Mouse (Mus musculus) liver, embryonic 12.5 days (tissue): ENCODE measurements around the gene Pcbp4. TPM values are rescaled to one million over a fixed set of nuclear protein-coding genes. Genes with fewer than 3 reads are reported as not detected.
A peak's percentile ranks its signal among the peaks of the same experiment; 100 is the strongest.

ENCODE experiments used
- ATAC-seq: fragments of 200-750 bp; cut with Nextera tagmentation; 2 replicates; pipeline ENCODE4 v1.8.0; 2017; ENCODE audit warnings: moderate number of reproducible peaks, mild to moderate bottlenecking, moderate library complexity
- H3K27ac ChIP-seq: fragments of 300-500 bp; sonication (generic); 2 replicates; pipeline ENCODE4 v1.5.1; 2016; ENCODE audit warnings: mild to moderate bottlenecking
- H3K27me3 ChIP-seq: fragments of 300-500 bp; sonication (generic); replicated peaks from 2 replicates; pipeline ENCODE4 v1.6.1; 2016; ENCODE audit warnings: mild to moderate bottlenecking, moderate library complexity
- H3K36me3 ChIP-seq: fragments of 300-500 bp; sonication (generic); 2 replicates; pipeline ENCODE4 v1.6.1; 2016; ENCODE audit warnings: mild to moderate bottlenecking, moderate library complexity
- H3K4me1 ChIP-seq: fragments of 300-500 bp; sonication (generic); 2 replicates; pipeline ENCODE4 v1.6.1; 2016
- H3K4me2 ChIP-seq: fragments of 300-500 bp; sonication (generic); 2 replicates; pipeline ENCODE4 v1.6.1; 2016; ENCODE audit warnings: mild to moderate bottlenecking, moderate library complexity
- H3K4me3 ChIP-seq: fragments of 300-500 bp; sonication (generic); 2 replicates; pipeline ENCODE4 v1.5.1; 2016; ENCODE audit warnings: mild to moderate bottlenecking, moderate library complexity
- H3K9ac ChIP-seq: fragments of 300-500 bp; sonication (generic); 2 replicates; pipeline ENCODE4 v1.6.1; 2016; ENCODE audit warnings: mild to moderate bottlenecking, moderate library complexity
- H3K9me3 ChIP-seq: fragments of 300-500 bp; sonication (generic); replicated peaks from 2 replicates; pipeline ENCODE4 v1.6.1; 2016; ENCODE audit warnings: mild to moderate bottlenecking, moderate library complexity
- WGBS: fragments of 180-500 bp; shearing (Covaris S2); methylation state at CpG from one replicate; pipeline ENCODE4 v1.1.7; 2016; ENCODE audit not compliant: insufficient replicate concordance; 5-methylcytosine and 5-hydroxymethylcytosine counted together
- polyA plus RNA-seq: library from polyadenylated mRNA; unstranded; fragments of >200 nt; fragmentation: Nextera tagmentation; extraction: Ambion mirVana; gene quantifications from 2 replicates; pipeline ENCODE4 v1.2.1, GENCODE M21; 2016

Pcbp4 gene
- polyA plus RNA-seq, 1 experiment from 2014 or later: 27.3 TPM

DNA sequence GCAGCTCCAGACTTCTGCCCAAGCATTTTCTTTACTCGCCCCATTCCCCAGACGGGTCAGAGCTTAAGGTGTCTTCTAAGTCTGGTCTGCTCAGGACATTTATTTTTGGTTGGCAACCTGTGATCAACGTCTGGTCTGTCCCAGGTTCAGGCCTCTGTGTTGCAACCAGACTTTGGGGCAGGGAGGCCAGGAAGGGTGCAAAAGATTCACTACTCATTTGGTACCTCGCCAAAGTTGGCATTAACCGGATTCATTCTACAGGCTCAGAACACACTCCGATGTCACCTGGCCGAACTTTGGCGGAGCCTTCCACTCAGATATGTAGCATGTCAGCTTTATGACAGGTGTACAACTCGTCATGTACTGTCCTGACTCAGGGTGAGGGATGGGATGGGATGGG, 5.1 kb upstream of the Pcbp4 start:
- peaks cover 78% of the 10 kb centered on the region for H3K4me1 ChIP-seq
- H3K4me2 ChIP-seq: peak overlapping the region; percentile 84
- H3K27me3 ChIP-seq: peaks cover 21% of the 10 kb centered on the region
- H3K4me3 ChIP-seq: peak overlapping the region; percentile 58
- WGBS: 31% methylated on average over 9 of the region's 9 CpGs
- no peaks in the 10 kb centered on the region for H3K9me3 ChIP-seq
- 0 out of 2 replicates have a peak, but pooled peaks cover 2% of the 10 kb centered on the region for H3K36me3 ChIP-seq
- H3K9ac ChIP-seq: peak overlapping the region; percentile 64; the same call in 1 of the 2 replicates
- peak overlapping the region; percentile 34; the same call in 1 of the 2 replicates for H3K27ac ChIP-seq
- peak; percentile 7; the same call in 1 of the 2 replicates for ATAC-seq

DNA sequence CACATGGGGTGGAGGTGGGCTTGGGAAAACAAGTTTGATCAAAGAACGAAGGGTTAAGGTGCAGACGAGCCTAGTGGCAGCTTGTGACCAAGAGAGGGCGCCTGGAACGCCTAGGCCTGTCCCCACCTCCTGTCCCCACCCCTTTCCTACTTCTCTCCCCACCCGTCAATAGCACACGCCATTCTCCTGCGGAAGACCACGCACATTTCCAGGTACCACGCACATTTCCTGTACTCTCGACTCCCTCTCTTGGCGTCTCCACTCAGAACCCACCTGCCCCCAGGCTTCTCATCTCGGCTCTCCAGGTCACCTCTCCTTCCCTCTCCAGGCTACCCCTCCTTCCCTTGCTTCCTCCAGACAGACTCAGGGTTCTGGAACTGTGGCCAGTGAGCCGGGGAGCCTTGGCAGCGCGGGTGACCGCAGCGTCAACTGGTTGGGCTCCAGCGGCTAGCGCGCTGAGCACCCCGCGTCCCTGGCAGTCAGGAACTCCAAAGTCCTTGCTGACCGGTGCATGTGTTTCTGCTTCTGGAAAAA, 4.5 kb upstream of the Pcbp4 start:
- peaks cover 84% of the 10 kb centered on the region for H3K4me1 ChIP-seq
- peak overlapping the region; percentile 84 for H3K4me2 ChIP-seq
- H3K9ac ChIP-seq: peak overlapping the region; percentile 37
- peaks cover 26% of the 10 kb centered on the region for H3K27me3 ChIP-seq
- peak; percentile 46; the same call in 1 of the 2 replicates for ATAC-seq
- H3K27ac ChIP-seq: peak overlapping the region; percentile 21; the same call in 1 of the 2 replicates
- peak overlapping the region; percentile 41 for H3K4me3 ChIP-seq
- H3K36me3 ChIP-seq: 0 out of 2 replicates have a peak, but pooled peaks cover 2% of the 10 kb centered on the region
- WGBS: 1% methylated on average over 23 of the region's 23 CpGs
- H3K9me3 ChIP-seq: no peaks in the 10 kb centered on the region

DNA sequence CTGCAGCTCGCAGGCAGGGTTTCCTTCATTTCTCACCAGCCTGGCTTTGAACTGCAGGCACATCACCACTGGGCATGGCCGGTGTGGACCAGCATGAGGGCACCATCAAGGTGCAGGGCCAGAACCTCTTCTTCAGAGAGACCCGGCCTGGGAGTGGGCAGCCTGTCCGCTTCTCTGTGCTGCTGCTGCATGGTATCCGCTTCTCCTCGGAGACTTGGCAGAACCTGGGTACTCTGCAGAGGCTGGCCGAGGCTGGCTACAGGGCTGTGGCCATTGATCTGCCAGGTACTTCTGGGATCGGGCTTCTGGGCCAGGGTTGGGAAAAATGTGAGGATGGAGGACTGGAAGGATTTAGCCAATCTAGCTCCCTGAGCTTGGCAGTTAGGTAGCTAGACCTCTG, 3.1 kb upstream of the Pcbp4 start:
- ATAC-seq: no peak
- Histone ChIP-seq H3K4me1 (peaks cover 95% of the 10 kb centered on the region), H3K9me3 (no peaks in the 10 kb centered on the region), H3K27me3 (peaks cover 40% of the 10 kb centered on the region), H3K4me3 (no peak overlapping the region), H3K27ac (no peak overlapping the region), H3K4me2 (peak overlapping the region; percentile 17), H3K9ac (no peak overlapping the region), H3K36me3 (0 out of 2 replicates have a peak, but pooled peaks cover 2% of the 10 kb centered on the region)
- WGBS: 74% methylated on average over 8 of the region's 8 CpGs

DNA sequence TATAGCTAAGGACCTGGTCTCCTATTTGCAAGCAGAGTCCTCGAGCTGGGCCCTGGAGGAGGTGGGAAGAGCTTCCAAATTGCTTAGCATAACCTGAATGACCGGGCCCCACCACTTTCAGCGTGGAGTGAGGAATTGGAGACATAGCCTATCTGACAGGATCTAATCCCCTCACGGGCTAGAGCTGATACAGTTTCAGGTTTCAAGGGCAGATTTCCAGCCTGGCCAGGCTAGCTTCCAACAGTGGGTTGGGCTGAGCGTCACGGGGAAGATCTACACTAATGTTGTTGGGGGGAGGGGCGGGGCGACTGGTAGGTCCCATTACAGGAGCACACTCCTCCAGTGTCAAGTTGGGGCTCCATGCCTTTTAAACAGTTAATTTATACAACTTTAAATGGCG, 2.4 kb upstream of the Pcbp4 start:
- Histone ChIP-seq H3K4me3 (no peak overlapping the region), H3K4me1 (peaks cover 95% of the 10 kb centered on the region), H3K9me3 (no peaks in the 10 kb centered on the region), H3K27ac (no peak overlapping the region), H3K27me3 (peaks cover 44% of the 10 kb centered on the region), H3K4me2 (peak overlapping the region; percentile 17), H3K36me3 (0 out of 2 replicates have a peak, but pooled peaks cover 2% of the 10 kb centered on the region), H3K9ac (no peak overlapping the region)
- ATAC-seq: no peak
- WGBS: 40% methylated on average over 9 of the region's 9 CpGs

DNA sequence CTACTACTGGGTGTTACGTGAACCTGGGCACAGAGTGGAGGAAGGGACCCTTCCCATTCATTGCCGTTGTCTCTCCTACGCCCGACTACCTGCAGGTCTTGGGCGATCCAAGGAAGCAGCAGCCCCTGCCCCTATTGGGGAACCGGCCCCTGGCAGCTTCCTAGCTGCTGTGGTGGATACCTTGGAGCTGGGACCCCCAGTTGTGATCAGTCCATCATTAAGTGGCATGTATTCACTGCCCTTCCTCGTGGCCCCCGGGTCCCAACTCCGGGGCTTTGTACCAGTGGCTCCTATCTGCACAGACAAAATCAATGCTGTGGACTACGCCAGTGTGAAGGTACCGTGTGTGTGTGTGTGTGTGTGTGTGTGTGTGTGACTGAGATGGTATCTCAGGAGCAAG, 1.8 kb upstream of the Pcbp4 start:
- Histone ChIP-seq H3K4me2 (peak overlapping the region; percentile 11; the same call in 1 of the 2 replicates), H3K27me3 (peaks cover 44% of the 10 kb centered on the region), H3K9ac (no peak overlapping the region), H3K4me1 (peaks cover 95% of the 10 kb centered on the region), H3K36me3 (0 out of 2 replicates have a peak, but pooled peaks cover 2% of the 10 kb centered on the region), H3K27ac (no peak overlapping the region), H3K9me3 (no peaks in the 10 kb centered on the region), H3K4me3 (no peak overlapping the region)
- no peak for ATAC-seq
- WGBS: 63% methylated on average over 11 of the region's 11 CpGs

DNA sequence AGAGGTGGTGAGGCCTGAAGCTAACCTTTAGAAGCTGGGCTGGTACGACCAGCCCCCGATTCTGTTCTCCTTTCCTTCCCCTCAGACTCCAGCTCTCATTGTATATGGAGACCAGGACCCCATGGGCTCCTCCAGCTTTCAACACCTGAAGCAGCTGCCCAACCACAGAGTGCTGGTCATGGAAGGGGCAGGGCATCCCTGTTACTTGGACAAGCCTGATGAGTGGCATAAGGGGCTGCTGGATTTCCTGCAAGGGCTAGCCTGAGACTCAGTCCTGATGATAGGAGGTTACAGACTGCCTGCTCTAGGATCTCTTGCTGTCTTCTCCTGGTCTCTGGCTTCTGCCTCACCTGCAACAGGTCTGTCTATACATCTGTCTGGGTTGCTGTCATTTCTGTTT, 1.2 kb upstream of the Pcbp4 start:
- peaks cover 95% of the 10 kb centered on the region for H3K4me1 ChIP-seq
- no peak overlapping the region for H3K9ac ChIP-seq
- ATAC-seq: no peak
- 0 out of 2 replicates have a peak, but pooled peaks cover 2% of the 10 kb centered on the region for H3K36me3 ChIP-seq
- peaks cover 44% of the 10 kb centered on the region for H3K27me3 ChIP-seq
- H3K9me3 ChIP-seq: no peaks in the 10 kb centered on the region
- 0 out of 2 replicates have a peak overlapping the region, but pooled peaks have one; percentile 94 for H3K4me2 ChIP-seq
- WGBS: 53% methylated on average over 2 of the region's 2 CpGs
- H3K4me3 ChIP-seq: no peak overlapping the region
- no peak overlapping the region for H3K27ac ChIP-seq

DNA sequence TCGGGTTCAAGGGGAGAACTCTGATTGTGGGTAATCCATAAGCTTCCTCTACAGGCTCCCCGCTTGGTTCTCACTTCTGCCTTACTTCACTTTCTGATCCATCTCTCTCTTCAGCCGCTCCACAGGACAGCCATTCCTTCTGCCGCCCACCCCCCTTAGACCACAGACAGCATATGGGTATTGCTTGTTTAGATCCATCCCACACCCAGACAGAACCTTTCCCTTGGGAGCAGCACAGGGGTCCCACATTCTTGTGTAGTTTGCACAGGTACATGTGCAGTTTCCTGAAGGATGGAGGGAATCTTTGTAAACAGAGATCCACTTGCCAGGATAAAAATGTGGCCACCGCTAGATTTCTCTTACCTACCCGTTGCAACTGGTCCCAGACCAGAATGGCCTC, 740 bp upstream of the Pcbp4 start:
- H3K9ac ChIP-seq: no peak overlapping the region
- H3K4me2 ChIP-seq: peak overlapping the region; percentile 94
- H3K9me3 ChIP-seq: no peaks in the 10 kb centered on the region
- H3K27me3 ChIP-seq: peaks cover 44% of the 10 kb centered on the region
- 0 out of 2 replicates have a peak overlapping the region, but pooled peaks have one; percentile 0 for H3K4me3 ChIP-seq
- no peak overlapping the region for H3K27ac ChIP-seq
- WGBS: 44% methylated on average over 6 of the region's 6 CpGs
- peaks cover 94% of the 10 kb centered on the region for H3K4me1 ChIP-seq
- no peak for ATAC-seq
- 0 out of 2 replicates have a peak, but pooled peaks cover 2% of the 10 kb centered on the region for H3K36me3 ChIP-seq

DNA sequence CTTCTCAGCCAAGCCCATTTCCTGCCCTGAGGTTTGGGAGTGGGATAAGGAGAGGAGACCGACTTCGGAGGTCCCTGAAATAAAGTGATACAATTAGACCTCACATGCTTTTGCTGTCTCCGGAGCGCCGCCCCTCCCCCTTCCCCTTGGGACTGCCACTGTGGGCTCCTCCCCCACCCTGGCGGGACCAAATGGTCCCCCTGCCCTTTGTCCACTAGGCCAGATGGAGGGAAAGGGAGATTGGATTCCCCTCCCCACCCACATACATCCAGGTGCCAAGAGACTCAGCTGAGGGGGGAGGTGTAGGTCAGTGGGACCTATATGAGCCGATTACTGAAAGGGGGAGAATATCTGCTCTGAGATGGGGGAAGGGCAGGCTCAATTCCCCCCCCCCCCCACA, 270 bp upstream of the Pcbp4 start:
- Histone ChIP-seq H3K27ac (peak overlapping the region; percentile 78), H3K4me2 (peak overlapping the region; percentile 94), H3K4me3 (peak overlapping the region; percentile 63), H3K9me3 (no peaks in the 10 kb centered on the region), H3K27me3 (peaks cover 44% of the 10 kb centered on the region), H3K4me1 (peaks cover 92% of the 10 kb centered on the region), H3K9ac (peak overlapping the region; percentile 75), H3K36me3 (0 out of 2 replicates have a peak, but pooled peaks cover 2% of the 10 kb centered on the region)
- ATAC-seq: no peak
- 10% methylated on average over 7 of the region's 7 CpGs for WGBS

DNA sequence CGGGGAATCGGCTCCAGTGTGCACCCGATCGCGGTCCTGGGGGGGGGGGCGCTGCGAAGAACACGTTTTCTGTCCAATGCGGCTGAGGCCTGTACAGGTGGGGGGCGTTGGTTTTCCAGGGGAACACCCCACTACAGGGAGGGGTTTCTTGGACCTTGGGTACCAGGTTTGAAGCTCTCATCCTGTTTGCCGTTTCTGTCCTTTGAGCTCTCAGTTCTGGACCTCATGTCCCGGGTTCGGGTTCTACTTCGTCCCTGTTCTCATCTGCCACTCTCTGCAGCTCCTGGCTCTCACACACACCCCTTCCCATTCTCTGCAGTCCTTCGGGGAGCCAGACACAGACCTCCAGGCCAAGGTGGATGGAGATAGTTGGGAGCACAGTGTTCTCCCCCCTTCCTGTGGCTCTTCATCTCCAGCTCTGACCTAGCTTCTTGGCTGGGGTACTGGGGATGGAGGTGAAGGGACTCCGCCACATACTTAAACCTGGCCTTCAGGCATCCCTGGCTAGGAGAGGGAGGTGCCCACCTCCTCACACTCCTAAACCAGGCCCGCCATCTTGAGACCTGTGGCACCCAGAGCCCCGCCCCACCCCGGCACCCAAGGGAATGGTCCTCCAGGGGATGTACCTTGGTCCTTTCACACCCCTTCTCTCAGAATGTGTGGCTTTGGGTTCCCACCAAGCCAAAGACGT, 1.1 kb downstream of the Pcbp4 start:
- H3K27me3 ChIP-seq: peaks cover 44% of the 10 kb centered on the region
- H3K9me3 ChIP-seq: no peaks in the 10 kb centered on the region
- H3K9ac ChIP-seq: peak overlapping the region; percentile 75
- H3K4me2 ChIP-seq: peak overlapping the region; percentile 94
- H3K4me1 ChIP-seq: peaks cover 78% of the 10 kb centered on the region
- H3K27ac ChIP-seq: peak overlapping the region; percentile 78
- H3K4me3 ChIP-seq: peak overlapping the region; percentile 63
- ATAC-seq: peak; percentile 4; the same call in 1 of the 2 replicates
- 6% methylated on average over 20 of the region's 20 CpGs for WGBS
- H3K36me3 ChIP-seq: 0 out of 2 replicates have a peak, but pooled peaks cover 2% of the 10 kb centered on the region

DNA sequence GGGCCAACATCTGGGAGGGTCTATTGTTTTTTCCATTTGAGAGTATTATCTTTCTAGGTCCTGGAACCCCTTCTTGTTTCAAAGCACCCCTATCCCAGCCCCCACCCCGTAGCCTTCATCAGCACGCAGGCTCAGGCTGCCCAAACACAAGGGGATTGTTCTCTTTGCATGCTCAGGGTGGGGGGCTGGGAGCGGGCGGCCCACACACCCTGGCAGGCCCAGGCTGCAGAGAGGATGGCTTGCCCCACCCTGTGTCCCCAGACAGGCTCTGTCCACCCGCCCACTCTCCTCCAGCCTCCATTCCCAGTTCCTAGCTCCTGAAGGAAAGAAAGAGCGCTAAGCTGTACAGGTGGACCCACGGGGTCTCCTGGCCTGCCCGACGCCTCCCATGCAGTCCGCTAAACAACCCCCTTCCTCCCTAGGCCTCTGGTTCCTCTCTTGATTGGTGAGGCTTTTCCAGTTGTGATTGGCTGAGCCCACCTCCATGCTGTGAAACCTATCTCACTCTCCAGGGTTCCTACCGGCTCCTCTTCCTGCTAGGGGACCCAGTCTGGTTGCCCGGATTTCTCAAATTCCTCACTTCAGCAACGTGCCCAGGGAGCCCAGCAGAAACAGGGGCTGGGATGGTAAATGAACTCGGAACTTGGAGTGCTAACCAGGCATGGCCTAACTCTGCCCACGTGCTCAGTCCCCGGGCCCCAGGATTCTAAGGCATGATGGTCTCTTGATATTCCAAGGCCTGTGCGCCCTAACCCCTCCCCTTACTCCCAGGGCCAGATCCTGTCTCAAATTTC, 2.0 kb downstream of the Pcbp4 start:
- Histone ChIP-seq H3K27ac (peak overlapping the region; percentile 78; the same call in 1 of the 2 replicates), H3K36me3 (peaks cover 5% of the 10 kb centered on the region; the same call in 1 of the 2 replicates), H3K4me1 (peaks cover 72% of the 10 kb centered on the region), H3K9me3 (no peaks in the 10 kb centered on the region), H3K4me3 (peak overlapping the region; percentile 63), H3K4me2 (peak overlapping the region; percentile 94), H3K9ac (peak overlapping the region; percentile 75), H3K27me3 (peaks cover 44% of the 10 kb centered on the region)
- no peak for ATAC-seq
- WGBS: 9% methylated on average over 17 of the region's 17 CpGs

DNA sequence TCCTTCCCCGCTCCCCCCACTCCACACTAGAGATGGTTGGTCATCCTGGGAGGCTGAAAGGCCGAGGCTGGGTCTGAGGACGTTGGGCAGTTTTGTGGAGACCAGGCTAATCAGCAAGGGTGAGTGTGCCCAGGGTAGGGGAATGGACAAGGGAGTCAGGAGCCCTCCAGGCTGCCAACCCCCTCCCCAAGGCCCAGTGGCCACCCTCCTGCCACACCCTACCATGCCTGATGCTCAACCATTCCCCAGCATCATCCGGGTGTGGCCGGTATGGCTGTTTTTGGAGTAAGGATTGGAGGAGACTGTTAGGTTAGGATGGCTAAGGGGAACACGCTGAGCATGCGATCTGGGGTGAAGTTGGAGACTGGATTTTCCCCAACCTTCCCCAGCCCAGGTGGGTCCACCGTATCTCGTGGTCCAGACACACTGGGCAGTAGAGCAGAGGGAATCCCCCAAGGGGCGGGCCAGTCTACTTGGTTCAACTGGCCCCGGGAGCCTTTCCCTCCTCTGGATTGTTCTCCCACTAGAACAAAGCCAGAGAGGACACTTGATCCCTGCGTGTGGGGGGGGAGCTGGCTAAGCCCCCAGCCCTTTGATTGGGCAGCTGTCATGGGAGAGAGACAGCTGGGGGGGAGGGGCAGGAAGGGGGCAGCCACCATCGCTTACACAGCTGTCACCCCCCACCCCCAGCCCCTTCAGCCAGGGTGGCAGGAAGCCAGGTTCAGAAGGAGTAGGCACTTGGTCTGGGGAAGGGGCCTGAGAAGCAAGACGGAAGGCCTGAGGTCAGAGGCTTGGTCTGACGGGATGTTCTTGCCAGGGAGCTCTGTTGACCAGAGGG, 3.5 kb downstream of the Pcbp4 start:
- no peaks in the 10 kb centered on the region for H3K9me3 ChIP-seq
- peaks cover 15% of the 10 kb centered on the region for H3K36me3 ChIP-seq
- H3K27me3 ChIP-seq: peaks cover 37% of the 10 kb centered on the region
- peaks cover 57% of the 10 kb centered on the region for H3K4me1 ChIP-seq
- no peak overlapping the region for H3K27ac ChIP-seq
- H3K9ac ChIP-seq: no peak overlapping the region
- H3K4me2 ChIP-seq: no peak overlapping the region; the same call in 1 of the 2 replicates
- 61% methylated on average over 15 of the region's 15 CpGs for WGBS
- no peak for ATAC-seq
- no peak overlapping the region for H3K4me3 ChIP-seq
